Mouse (Mus musculus) ovary, postnatal 36 days (tissue): ENCODE results near the gene Cltc.
"Not testable (repeated sequence)": the region's sequence is repeated elsewhere in the genome, so short reads cannot be mapped to it uniquely, and the experiment has no call there.

Experiments
- DNase-seq: peaks from one replicate; pipeline ENCODE4 v3.0.0; 2022; ENCODE audit warnings: low spot score, mixed read lengths

Gene Cltc

GRCm38 (mm10) chr11:86757480-86758371 is at the start of gene Cltc:
TSS of gene Cltc (minus strand) at chr11:86757565.
- DNase-seq = peak; percentile 97

GRCm38 (mm10) chr11:86807001-86807477 is 49.7 kb upstream of the Cltc start:
- peak; percentile 56 for DNase-seq

GRCm38 (mm10) chr11:86794161-86794560 is 36.8 kb upstream of the Cltc start:
- DNase-seq = no peak

DNA sequence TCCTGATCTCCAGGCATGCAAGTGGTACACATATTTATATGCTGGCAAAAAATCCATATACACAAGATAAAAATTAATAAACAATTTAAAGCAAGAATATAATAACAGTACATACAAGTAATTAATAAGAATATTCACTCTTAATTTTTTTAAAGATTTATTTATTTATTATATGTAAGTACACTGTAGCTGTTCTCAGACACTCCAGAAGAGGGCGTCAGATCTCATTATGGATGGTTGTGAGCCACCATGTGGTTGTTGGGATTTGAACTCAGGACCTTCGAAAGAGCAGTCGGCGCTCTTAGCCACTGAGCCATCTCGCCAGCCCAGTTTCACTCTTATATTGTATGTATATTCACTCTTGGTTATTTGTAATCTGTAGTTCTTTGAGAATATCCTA is 30.1 kb upstream of the Cltc start:
- DNase-seq = not testable (repeated sequence)

DNA sequence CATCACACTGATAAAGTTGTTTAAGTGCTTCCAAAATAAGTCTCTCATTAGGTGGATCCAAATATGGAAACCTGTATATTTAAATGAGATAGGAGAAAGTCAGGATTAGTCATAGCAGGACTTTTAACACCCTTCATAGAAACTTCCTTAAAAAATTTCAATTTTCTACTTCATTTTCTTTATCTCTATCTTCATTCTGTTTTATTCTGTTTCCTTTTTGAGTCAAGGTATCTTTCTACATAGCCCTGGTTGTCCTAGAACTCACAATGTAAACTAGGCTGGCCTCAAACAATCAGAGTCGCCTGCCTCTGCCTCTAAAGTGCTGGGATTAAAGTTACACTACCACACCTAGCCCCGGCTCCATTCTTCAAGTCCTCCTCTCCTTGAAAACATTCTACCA is 28.4 kb upstream of the Cltc start:
- no peak for DNase-seq

DNA sequence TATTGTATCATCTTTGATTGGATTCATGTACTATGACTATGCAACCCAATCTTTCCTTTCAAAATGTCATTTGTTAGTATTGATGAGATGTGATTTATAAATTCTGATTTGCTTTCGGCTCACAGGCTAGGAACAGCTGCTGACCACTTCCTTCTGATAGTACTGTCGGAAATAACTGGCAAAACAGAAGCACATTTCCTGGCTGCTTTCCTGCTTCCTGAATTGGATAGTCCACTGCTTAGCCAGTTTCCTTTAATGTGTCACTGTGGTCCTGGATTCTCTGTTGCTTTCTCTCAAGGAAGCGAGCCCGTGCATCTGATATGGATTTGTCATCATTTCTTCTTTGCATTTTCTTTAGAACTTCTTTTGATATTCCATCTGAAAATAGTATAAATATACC is 12.5 kb upstream of the Cltc start:
- DNase-seq = no peak

GRCm38 (mm10) chr11:86764501-86764900 is 7.1 kb upstream of the Cltc start:
- no peak for DNase-seq

GRCm38 (mm10) chr11:86763127-86763526 is 5.8 kb upstream of the Cltc start:
- DNase-seq = not testable (repeated sequence)

GRCm38 (mm10) chr11:86760357-86760756 is 3.0 kb upstream of the Cltc start:
- DNase-seq = no peak

DNA sequence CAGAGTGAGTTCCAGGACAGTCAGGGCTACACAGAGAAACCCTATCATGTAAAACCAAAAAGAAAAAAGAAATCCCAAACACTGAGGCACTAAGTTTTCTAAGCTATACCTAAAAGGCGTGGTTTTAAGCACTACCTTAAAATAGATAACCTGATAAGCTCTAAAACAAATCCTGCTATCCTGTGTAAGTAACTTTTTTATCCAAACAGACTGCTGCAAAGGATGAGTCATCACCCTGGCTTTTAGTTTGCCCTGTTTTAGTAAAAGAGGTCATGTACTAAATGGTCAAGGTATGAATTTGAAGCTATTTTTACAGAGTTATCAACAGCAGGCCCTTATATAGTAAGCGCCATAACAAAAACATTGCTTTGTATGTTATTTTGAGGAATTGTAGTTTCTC is 2.5 kb upstream of the Cltc start:
- DNase-seq = no peak

- no peak for DNase-seq
Observed at GRCm38 (mm10) chr11:86759226-86759625, 1.9 kb upstream of the Cltc start.

- DNase-seq = no peak
Observed at GRCm38 (mm10) chr11:86758559-86758958, 1.2 kb upstream of the Cltc start.

DNA sequence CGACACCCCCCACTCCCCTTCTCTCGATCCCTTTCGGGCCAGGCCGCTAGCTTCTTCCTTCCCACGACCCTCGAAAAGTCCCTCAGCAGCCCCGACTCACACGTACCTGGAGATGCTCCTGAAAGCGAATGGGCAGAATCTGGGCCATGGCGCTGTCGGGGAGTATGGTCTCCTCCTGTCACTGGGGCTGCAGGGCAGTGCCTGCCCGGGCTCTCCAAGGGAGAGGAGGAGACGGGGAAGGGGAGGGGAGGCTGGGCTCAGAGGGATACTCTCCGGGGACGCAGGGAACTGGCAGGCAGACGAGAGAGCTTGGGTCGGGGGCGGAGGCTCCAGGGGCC is 254 bp downstream of the Cltc start:
- DNase-seq = no peak

- DNase-seq = peak; percentile 41
Observed at GRCm38 (mm10) chr11:86756156-86757141, 916 bp downstream of the Cltc start.

GRCm38 (mm10) chr11:86752404-86752803 is 5.0 kb downstream of the Cltc start:
- DNase-seq = no peak

DNA sequence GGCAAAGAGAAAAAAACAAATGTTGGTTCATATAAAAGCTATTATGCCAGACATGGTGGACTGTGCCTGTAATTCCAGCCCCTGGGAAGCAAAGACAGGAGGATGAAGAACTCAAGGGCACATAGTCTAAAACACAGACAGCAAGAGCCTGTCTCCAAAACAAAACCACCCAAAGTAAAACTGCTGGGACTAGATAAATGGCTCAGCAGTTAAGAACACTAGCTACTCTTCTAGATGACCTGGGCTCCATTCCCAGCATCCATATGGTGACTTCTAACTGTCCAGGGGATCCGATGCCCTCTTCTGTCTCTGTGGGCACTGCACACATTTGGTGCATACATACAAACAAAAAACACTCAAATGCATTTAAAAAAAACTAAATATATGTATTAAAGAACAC is 6.4 kb downstream of the Cltc start:
- no peak for DNase-seq

DNA sequence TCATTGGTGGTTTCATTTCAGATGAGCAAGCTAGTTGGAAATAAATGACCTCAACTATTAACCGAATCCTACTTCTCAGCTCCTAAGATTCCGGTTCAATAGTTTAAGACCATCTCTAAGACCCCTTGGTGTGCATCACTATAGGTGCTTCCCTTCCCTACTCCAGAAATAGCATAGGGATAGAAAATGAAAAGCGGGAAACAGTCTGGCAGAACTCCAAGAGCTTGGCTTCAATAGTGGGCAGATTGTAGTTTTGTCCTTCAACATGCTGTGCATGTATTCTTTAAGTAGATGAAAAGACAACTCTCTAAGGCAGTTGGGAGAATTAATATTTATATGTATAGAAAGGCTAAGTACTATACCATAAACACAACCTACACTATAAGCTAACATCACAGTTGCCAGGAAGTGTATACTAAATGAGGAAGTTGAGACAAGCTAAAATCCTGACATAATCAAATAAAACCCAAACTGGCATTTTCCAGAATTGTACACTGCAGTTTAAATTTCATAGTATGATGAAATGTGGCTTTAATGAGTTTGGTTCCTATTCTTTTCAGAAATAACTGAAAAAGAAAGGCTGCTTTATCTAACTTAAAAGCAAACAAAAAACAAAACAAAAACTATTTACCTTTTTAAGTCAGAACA is 7.5 kb downstream of the Cltc start:
- no peak for DNase-seq

DNA sequence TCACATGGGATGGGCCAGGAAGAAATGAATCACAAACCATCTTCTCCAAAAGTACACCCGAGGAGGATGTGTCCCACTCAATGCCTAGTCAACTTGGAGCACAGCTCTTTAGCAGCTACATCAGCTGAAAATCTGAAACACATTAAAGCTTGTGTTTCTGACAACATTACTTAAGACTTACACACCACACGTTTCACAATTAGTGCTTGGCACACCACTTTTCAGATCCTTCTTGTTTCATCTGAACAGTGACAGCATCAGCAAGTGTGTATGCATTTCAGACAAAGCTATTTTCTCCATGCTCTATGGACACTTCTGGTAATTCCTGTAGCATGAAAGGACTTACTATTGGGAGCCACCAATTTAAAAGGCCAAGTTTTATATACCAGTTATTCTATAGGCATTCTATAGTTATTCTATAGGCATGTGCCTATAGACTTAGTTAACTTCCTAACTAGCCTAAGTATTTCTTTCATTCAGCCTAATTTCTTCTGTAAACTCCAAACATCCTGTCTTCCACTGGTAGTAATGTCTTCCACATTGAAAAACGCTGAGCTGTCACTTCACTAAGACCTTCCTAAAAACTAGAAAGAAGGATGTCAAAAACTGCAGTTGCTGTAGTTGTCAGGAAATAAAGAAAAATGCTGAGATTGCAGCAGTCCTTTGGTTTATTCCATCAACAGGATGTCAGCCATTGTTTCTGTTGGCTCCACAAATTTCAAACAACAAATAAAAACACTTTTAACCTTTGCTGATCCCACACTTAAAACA is 11.5 kb downstream of the Cltc start:
- no peak for DNase-seq

- DNase-seq = no peak
Observed at GRCm38 (mm10) chr11:86742605-86743004, 14.8 kb downstream of the Cltc start.

DNA sequence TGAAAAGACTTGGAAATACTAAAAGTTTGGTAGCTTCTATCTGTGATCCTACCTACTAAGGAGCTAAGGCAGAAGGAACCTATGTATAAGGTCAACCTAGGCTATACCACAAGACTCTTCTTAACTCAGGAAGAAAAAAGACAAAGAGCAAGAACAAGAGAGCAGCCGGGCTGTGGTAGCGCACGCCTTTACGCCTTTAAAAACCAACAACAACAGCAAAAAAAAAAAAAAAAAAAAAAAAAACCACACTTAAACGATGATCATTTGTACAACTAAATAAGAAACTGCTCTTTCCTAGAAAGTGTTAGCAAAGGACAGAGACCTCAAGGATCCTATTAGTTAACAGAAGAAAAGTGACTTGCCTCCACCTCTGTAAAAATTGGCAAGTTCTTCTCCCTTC is 15.9 kb downstream of the Cltc start:
- DNase-seq = no peak

DNA sequence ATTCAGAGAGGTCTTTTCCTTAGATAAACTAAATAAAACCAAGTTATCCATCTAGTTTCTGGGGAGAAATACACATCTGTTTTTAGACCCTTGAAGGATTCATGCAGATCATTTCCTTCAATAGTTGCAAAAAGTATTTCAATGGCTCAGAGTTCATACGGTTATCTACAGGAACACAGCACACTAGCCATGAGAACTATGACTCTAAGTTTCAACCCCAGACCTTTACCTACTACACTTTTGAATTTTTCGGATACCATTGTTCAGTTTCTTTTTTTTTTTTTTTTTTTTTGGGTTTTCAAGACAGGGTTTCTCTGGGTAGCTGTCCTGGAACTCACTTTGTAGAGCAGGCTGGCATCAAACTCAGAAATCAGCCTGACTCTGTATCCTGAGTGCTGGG is 17.9 kb downstream of the Cltc start:
- DNase-seq = no peak
